Mouse (Mus musculus) spleen, postnatal 10 days (tissue): ENCODE measurements around the gene Hhat.

ENCODE experiments used
- DNase-seq, 2 experiments: peaks; one replicate each; pipeline ENCODE4 v3.0.0; 2021 to 2022; ENCODE audit warnings: low spot score in 2 of 2

The Hhat gene

DNA sequence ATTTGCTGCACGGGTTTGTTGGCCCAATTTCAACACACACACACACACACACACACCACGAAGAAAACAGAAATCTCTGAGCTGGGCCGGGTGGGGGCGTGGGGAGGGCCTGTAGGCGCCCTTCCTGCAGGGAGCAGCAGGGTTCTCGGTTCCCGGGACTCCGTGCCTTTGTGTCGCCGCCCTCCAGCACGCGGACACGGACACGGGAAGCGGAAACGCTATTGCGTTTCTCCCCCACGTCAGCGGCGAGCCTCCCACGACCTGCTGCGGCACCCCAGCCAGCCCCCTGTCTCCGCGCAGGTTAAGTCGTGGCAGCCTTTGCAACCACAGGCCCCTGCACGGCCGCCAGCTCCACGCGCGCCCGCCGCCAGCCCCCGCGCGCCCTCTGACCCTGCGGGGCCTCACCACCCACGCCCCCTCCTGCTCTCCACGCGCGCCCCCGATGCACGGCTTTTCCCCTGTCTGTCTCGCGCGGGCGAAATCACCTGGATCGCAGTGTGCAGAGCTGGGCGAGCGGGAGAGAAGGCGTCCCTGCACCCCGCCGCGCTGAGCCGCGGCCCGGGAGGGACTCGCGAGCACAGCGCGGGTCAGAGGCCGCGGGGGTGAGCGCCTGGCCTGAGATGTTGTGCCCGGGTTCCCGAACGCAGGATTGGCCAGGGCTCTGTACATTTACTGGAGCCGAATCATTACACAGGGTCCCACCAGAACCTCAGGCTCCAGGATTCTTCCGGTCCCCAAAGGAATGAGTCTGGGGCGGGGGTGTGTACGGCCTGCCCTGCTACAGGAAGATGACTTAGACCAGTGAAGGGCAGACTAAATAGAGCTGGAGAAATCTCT, at the start of gene Hhat:
Gene Hhat, minus strand, starts transcription at position 729 of the 837 bp plus-strand sequence.
- DNase-seq = peak in 1 of 2 experiments; percentile 63

DNA sequence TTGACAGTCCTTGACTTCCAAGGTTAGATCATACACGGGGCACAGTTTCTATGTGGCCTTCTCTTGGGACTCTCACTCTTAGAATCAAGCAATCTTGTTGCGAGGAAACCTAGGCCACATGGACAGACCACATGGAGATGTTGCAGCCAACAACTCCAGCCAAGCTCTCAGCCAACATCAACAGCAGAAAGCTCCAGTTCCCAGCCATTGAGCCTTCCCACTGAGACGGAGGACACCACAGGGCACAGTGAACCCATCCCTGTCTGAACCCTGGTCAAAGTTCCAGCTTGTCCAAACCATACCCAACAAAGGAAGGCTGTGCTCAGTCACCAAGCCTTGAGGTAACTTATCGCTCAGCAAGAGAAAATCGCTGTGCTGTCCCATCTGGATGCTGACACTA, 47.3 kb upstream of the Hhat start:
- DNase-seq = no peak

DNA sequence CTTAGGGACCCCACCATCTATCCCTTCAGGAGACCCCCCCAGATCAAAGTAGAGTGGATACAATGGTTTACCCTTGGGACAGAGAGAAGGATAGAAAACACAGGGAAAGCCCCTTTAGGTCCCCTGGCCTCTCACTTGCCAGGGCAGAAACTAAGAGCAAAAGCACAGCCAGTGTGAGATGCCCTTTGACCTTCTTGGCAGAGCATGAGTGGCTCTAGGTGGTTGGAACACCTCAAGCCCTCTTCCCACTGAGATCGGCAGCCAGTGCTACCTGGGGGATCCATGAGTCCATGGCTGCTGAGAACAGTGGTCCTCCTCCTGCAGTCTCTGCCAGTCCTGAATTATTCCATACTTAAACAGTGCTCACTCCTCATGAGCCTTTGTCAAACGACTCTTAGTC, 44.8 kb upstream of the Hhat start:
- no peak for DNase-seq

DNA sequence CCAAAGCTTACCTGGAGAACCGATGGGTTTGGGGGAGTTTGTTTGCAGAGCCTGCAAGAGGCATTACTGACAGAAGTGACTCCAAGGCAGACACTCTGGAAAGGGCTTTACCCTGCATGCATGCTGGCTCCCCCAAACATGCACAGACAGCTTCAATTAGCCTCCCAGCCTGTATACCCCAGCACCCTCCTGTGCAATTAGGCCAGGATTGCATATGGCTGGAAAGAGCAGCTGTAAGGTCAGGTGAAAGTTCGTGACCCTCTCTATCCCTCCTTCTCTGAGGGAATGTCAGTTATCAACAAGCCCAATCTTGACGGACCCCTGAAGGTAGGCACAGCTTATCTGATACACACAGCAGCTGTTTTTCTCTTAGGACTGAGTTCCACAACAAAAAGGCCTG, 43.7 kb upstream of the Hhat start:
- no peak for DNase-seq

DNA sequence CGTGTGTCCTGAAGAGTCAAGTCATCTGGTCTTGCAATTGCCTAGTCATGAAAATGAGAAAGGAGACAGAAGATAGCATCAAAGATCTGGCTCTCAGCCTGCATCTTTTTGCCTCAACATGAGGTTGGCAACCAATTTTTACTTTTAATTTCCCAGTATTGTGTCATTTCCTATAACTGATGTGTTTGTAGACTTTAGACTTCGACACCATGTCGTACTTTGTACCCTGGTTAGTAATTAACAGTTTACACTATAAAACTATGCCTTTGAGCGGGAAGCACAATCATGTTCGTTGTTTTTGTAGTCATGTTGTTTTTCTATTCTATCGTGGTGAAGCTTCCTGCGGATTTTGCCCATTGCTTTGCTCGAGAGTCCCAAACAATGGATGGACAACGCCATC, 41.7 kb upstream of the Hhat start:
- DNase-seq = no peak

DNA sequence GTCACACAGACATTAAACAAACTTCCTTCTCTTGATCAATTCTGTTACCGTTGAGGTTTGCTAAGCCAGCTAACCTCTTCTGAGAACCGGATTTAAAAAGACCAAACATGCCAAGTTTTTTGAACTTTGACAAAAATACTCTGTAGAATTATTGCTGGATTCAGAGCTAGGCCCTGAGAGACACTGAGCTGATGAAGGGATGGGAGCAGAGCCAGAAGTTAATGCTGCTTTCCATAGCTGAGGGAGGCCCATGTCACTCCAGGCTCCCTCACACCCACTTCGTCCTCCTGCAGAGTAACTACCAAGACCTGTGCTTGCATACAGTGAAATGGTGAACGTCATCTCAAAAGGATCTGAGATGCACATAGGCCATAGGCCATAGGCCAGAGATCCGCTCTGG, 41.3 kb upstream of the Hhat start:
- no peak for DNase-seq

DNA sequence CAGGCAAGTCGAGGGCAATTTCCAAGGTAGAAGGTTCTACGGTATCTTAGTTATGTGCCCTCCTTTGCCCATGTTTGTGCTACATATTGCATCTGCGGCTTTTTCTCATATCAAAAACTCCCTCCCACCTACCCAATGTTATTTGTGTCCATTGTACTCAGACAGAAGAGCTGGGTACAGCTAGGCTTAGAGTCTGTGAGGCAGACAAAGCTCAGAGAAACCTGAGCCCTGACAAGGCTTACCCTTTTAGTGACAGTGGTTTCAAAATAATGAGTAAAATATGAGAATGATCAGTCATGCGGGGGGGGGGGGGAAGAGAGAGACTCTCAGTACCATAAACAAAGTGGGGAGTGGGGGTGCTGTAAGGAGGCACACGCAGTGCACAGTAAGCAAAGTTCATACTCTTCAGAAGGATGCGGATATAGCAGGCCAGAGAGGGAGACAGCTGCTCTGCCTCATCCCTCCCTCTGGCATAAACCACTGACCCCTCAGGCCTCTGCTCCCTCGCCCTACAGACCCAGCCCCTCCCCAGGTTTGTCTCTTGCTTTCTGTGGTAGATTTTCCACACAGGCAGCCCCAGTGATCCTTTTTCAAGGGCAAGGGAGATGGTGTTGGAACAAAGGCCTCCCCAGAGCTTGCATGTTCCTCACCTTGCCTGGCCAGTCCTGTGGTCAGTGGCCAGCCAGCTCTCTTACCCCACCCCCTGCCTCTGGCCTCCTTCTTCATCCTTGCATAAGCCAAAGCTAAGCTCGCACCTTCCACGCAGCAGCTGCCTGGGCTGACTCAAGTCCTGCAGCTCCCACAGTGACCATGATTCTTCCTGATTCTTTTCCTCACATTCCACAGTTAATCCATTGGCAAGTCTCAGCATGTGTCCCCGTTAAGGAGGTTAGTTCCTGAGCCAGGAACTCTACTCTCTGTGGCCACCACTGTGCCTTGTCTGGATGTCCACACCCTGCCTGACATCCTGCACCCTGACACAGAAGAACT, 35.4 kb upstream of the Hhat start:
- no peak for DNase-seq

DNA sequence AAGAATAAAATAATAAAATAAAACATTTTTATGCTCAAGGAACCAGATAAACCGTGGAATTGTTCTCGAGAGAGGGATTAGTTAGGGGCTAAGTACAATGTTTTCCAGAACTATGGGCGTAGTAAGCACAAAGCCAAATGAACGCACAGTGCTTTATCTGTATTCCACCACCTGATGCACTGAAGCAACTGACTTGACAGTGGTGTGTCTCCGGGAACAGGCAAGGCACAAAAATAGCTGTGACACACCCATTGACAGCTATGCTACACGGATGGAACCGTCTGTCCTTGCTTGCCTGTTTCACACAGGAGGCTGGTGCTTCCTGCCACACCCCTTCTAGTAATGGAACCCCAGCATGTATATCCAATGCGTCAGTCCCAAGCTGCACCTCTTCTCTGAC, 29.3 kb upstream of the Hhat start:
- no peak for DNase-seq

DNA sequence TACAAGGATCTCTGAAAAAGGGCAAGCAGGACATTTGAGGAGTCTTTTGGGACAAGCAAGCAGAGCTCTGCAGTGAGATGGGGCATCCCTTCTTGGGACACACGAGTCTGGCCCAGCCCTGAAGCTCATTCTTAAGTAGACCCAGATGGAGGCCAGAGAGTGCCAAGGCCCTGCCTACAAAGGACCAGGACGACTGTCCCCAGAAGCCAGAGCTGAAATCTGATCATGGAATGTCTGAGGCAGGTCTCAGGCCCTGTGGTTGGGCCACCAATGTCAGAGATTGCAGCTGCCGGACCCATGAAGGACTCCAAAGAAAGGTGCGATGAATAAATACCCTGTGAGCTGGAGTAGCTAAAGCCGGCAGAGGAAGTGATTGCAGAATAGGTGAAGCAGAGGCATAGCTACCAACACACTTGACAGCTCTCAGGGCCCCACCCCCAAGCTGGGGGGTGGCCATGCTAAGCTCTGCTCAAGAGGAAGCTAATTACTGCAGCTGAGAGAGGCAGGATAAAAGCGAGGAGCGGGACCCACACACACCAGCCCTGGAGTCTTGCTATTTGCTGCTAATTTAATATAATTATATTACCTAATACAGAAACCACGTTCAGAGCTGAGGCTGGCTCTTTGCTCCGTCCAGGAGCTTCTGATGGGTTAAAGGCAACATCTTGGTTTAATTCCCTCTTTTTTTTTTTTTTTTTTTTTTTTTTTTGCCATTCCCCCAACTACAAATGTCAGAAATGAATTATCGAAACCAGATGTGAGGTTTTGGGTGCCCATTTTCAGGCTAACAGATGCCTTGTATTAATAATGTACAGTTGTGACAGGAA, 28.4 kb upstream of the Hhat start:
- DNase-seq = peak in 1 of 2 experiments; percentile 58

DNA sequence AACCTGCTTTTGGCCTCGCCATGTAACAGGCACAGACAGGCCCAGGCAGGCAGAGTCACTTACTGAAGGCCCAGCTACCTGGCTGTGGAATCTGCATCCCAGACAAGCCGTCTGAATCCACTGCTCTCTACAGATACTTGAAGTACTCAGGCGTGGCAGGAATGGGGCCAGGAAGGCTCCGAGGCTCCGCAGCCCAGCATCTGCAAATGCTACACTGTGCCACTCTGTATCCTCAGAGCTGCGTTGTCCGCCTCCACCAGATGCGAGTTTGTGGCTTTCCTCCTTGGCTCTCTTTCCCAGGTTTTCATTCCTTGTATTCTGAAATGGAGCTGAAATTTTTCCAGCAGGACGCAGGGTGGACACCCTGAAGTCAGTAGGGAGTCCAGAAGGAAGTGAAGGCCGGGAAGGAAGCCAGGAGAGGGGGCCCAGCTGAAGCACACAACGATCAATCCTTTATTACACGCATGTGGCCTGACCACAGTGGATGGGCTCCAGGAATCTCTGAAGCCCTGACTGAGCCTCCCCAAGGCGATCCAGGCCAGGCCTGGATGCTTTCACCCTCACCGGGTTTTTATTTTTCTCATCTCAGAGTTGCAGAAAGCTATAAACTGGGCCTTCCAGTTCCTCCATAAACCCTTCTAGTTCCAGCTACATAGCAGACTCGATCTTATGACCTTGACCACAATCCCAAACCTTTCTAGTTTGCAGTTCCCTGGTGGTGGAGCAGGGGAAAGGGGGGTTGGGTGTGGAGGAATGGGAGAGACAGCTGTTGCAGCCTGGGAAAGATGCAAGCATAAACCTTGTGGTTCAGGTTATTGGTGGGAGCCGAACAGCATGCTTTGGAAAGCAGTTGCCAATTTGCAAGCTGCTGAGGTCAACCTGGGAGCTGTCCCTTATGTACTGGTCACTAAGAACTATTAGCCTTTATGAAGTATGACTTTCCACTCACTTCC, 27.5 kb upstream of the Hhat start:
- no peak for DNase-seq

DNA sequence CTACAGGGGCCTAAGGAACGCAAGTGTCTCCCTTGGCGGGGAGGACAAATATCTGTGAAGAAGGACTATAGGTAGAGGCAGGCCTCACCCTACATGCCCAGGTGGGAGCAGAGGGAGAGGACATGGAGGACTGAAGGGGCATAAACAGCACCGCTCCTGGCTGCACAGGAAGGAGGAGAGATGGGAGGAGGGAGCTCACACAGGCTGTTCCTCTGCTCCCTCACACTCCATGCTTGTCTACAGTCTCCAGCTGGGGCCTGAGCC, 25.9 kb upstream of the Hhat start:
- no peak for DNase-seq

DNA sequence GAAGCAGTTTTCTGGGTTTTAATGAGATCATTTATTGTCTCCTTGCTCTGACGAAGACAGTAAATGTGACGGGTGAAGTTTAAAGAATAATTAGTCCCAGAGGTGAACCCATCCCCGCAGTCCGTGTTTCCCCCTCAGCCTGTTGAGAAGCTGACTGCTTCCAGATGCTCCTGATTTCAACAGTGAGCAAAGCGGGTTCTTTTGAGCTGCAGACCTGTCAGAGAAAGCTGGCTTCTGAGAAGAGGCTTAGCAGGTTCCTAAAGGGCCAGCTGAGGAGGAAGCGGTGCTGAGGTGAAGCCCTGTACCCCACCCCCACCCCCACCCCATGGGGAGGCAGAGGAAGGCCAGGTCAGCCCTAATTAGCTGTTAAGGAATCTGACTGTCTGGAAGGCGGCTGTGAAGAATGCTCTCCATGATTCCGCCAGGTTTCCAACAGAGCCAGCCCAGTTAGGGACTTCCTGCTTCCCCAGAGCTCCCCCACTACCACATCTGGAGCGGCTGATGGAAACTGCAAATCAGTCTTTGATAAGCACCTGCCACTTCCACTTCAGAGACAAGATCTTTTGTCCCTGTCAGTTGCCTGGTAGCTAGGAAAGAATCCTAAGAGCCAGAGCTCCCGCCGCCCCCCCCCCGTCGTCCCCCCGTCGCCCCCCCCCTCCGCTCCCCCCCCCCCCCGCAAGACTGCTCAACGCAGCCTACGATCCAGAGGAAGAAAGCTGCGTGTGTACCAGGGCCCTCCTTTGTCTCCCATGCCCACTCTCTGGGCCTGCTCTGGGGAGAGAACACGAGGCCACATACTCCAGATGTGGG, 25.4 kb upstream of the Hhat start:
- no peak for DNase-seq

DNA sequence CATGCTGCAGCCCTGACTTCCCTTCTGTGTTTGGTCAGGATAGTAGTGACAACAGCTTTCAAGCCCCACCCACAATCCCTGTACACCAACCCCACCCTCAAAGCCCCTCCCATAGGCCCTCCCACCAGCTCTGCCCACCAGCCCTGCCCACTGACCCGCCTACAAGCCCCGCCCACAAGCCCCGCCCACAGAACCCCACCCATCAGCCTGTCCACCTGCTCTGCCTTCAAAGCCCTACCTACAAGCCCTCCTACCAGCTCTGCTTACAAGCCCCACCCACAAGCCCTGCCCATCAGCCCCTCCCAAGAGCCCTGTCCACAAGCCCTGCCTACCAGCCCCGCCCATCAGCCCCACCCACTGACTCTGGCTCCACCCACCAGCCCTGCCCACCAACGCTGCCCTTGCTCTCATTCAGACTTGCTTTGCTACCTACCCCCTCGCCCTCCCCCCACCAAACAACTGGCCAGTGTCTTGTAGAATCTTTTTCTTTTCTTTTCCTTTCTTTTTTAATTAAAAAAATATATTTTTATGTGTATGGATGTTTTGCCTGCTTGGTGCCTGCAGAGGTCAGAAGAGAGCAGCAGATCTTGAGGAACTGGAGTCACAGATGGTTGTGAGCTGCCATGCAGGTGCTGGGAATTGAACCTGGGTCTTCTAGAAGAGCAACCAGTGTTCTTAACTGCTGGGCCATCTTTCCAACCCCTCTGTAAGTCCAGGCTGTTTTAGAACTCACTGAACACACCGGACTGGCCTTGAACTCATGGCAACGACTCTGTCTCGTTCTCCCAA, 24.1 kb upstream of the Hhat start:
- DNase-seq = peak in 1 of 2 experiments; percentile 41

DNA sequence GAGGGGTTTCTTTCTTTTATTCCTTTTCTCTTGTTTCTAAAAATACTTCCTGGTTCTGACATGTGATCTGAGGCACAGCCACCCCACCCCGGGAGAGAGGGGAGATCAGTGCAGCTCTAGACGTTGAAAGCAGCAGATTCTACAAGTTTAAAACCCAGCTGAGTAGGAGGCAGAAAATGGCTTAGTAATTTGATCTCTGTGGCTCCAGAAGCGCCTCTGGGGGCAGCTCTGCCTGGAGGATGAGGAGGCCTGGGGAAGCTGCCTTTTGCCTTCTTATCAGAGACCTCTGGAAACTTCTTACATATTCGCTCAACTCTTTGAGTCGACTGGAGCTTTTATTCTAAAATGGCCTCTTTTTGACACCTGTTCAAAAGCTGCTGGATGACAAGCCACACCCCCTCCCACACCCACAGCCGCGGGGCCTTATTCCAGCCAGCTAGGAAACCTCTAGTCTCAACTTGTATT, 20.9 kb upstream of the Hhat start:
- DNase-seq = no peak

DNA sequence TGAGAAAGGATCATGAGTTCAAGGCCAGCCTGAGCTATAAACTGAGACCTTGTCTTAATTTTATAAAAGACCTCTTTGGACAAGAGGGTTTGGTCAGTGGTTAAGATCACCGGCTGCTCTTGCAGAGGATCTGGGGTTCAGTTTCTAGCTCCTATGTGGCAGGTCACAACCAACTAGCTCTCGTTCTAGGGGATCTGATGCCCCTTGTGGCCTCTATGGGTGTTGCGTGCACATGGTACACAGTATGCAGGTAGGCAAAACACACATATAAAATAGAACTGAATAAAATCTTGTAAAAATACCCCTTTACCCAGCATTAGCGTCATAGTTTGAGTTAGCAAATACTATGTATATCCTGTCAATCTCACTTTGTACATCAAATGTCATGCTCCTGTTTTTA, 19.4 kb upstream of the Hhat start:
- DNase-seq = peak in 1 of 2 experiments; percentile 56

DNA sequence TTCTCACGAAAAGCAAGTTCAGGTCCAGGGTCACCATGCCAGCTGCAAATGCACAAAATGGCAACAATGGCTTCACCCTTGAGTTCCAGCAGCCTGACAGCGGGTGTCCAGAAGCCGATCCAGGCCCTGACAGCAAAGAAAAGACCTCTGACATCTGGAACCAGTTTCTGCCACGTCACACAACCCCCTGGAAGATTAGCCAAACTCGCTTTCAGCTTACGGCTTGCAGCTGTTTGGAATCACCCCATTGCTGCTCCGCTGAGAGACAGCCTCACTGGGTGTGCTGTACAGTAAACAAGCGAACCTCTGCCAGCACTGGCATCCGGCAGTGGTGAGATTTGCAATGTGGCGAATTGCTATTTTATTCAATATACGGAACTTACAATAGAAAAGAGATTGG, 18.8 kb upstream of the Hhat start:
- no peak for DNase-seq

DNA sequence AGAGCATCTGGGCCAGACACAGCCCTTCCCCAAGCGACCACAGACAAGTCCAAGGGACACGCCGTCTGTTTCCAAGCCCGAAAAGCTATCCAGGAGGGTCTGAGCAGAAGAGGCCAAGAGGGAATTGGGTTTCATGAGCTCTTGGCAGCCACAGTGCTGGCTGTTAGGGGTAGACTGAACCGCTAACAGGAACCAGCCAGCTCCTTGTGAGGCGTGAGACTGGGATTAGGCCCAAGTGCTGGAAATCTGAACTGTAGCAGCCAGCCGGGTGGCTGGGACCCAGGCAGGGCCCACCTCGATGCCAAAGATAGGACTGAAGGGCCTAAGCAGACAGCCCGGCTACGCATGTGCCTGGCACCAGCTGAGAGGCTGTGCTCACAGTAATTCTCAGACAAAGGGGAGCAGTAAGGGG, 18.1 kb upstream of the Hhat start:
- DNase-seq = no peak

DNA sequence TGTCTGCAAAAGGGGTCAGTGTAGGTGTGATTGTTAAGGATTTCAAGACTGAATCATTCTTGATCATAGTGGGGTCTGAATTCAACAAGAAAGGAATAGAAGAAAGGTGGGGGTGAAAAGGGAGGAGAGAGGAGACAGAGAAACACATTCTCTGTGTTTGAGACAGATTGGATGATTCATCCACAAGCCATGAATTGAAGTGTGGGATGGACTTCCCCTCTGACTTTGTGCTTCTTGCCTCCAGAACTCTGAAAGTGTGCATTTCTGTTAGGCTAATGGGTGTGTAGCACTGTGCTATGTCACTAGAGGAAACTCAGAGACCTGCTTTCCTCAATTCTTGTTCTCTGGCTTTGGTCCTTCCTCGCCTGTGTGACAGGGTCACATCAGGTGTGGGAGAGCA, 15.2 kb upstream of the Hhat start:
- no peak for DNase-seq
